Mouse (Mus musculus) CH12.LX (cell line): Measurements from ENCODE around the gene Mdh2.

ENCODE experiments used
- CTCF ChIP-seq, 2 experiments: IDR thresholded peaks in 1 of 2; conservative IDR thresholded peaks in 1 of 2; 2 replicates each; pipeline ENCODE4 v1.5.1; 2011 to 2012; ENCODE audit warnings: low read depth in 2 of 2, low read length in 2 of 2, improper control_type of control experiment in 1 of 2, inconsistent platforms in 1 of 2, mild to moderate bottlenecking in 1 of 2, moderate library complexity in 1 of 2
- RCOR1 ChIP-seq: conservative IDR thresholded peaks from 2 replicates; pipeline ENCODE4 v1.6.1; 2012; ENCODE audit warnings: low read depth, mild to moderate bottlenecking, inconsistent platforms, low read length, improper control_type of control experiment

- TF ChIP-seq CTCF (conservative IDR thresholded peaks at IDR 0.05 in 1 of 2, IDR thresholded peaks at IDR 0.05 in 1 of 2; ENCODE audit: low read depth in 2 of 2, low read length in 2 of 2), result no peak
- TF ChIP-seq RCOR1, result no peak
Observed at GRCm38 (mm10) chr5:135731322-135731721, 47.0 kb upstream of the Mdh2 start.
